8 mouse cellular contexts compared by ENCODE assay signal in genomic region chr7:100931926-100932480, GRCm38 (mm10). TPM values are rescaled to one million over a fixed set of nuclear protein-coding genes. Genes with fewer than 3 reads are reported as not detected.
DNase-seq lines count a peak whose midpoint lies in the region; ATAC-seq and TF ChIP-seq lines count a peak whose summit lies in the region.

TSS of gene Arhgef17 (minus strand) at chr7:100932107.

- H3K9ac ChIP-seq in kidney, embryonic 14.5 days (ENCODE audit: low read depth, low read length), result peak within 1 kb of the TSS; percentile 95
- H3K9ac ChIP-seq in hindbrain, embryonic 13.5 days, result peak within 1 kb of the TSS; percentile 76
- peak within 1 kb of the TSS; percentile 95 for H3K9ac ChIP-seq in limb, embryonic 14.5 days (ENCODE audit: low read depth, low read length, severe bottlenecking)
- H3K9ac ChIP-seq in neural tube, embryonic 11.5 days (ENCODE audit: low read length), result peak within 1 kb of the TSS; percentile 71

- H3K4me3 ChIP-seq in kidney, embryonic 14.5 days (ENCODE audit: low read length), result peak within 1 kb of the TSS; percentile 87
- peak within 1 kb of the TSS; percentile 50 for H3K4me3 ChIP-seq in hindbrain, embryonic 13.5 days
- peak within 1 kb of the TSS; percentile 95 for H3K4me3 ChIP-seq in limb, embryonic 14.5 days (replicated peaks; ENCODE audit: low read length)
- peak within 1 kb of the TSS; percentile 69 for H3K4me3 ChIP-seq in neural tube, embryonic 11.5 days (ENCODE audit: low read depth, low read length)

- H3K4me1 ChIP-seq in kidney, embryonic 14.5 days (ENCODE audit: control insufficient read depth, insufficient read depth, low read length), result peaks cover 38% of the 10 kb centered on the region
- peaks cover 60% of the 10 kb centered on the region for H3K4me1 ChIP-seq in hindbrain, embryonic 13.5 days (replicated peaks)
- peaks cover 38% of the 10 kb centered on the region for H3K4me1 ChIP-seq in limb, embryonic 14.5 days (ENCODE audit: control insufficient read depth, insufficient read depth, low read length)
- H3K4me1 ChIP-seq in neural tube, embryonic 11.5 days (ENCODE audit: control insufficient read depth, insufficient read depth, low read length), result peaks cover 36% of the 10 kb centered on the region

- peak; percentile 82 for ATAC-seq in kidney, embryonic 14.5 days (ENCODE audit: low FRiP score, low TSS enrichment)
- ATAC-seq in hindbrain, embryonic 13.5 days (ENCODE audit: low FRiP score), result peak; percentile 68
- ATAC-seq in limb, embryonic 14.5 days (ENCODE audit: low FRiP score, low read depth), result peak; percentile 80
- ATAC-seq in neural tube, embryonic 11.5 days (ENCODE audit: insufficient read depth, low FRiP score, low TSS enrichment), result peak; percentile 73

- DNase-seq in kidney, adult 11 months, result no peak
- DNase-seq in adrenal gland, postnatal 25 days, result peak; percentile 62
- no peak for DNase-seq in gastrocnemius, adult 18-20 months (ENCODE audit: low spot score)
- DNase-seq in limb, embryonic 14.5 days (ENCODE audit: low spot score), result peak; percentile 87
- DNase-seq in neural tube, embryonic 11.5 days (ENCODE audit: low spot score), result peak; percentile 87
- DNase-seq in cerebellum, adult 11-12 months, result no peak

- TF ChIP-seq POLR2A in limb, embryonic 14.5 days (IDR thresholded peaks at IDR 0.05; ENCODE audit: borderline replicate concordance, extremely low read depth, insufficient read depth, insufficient read length), result peak; percentile 98

- WGBS in kidney, embryonic 14.5 days, result under 1% methylated on average over 32 of the region's 35 CpGs
- WGBS in hindbrain, embryonic 13.5 days, result under 1% methylated on average over 33 of the region's 35 CpGs
- under 1% methylated on average over 34 of the region's 35 CpGs for WGBS in limb, embryonic 14.5 days
- WGBS in neural tube, embryonic 11.5 days, result under 1% methylated on average over 35 of the region's 35 CpGs

- H3K4me2 ChIP-seq in kidney, embryonic 14.5 days (replicated peaks; ENCODE audit: low read depth, low read length), result peak within 1 kb of the TSS; percentile 95
- H3K4me2 ChIP-seq in hindbrain, embryonic 13.5 days, result peak within 1 kb of the TSS; percentile 80
- peak within 1 kb of the TSS; percentile 97 for H3K4me2 ChIP-seq in limb, embryonic 14.5 days (replicated peaks; ENCODE audit: low read depth, low read length, severe bottlenecking)
- H3K4me2 ChIP-seq in neural tube, embryonic 11.5 days (ENCODE audit: low read depth), result peak within 1 kb of the TSS; percentile 87

- peaks cover 11% of the 10 kb centered on the region; the same call in 1 of the 2 replicates for H3K36me3 ChIP-seq in kidney, embryonic 14.5 days (ENCODE audit: control insufficient read depth, insufficient read depth, low read length)
- H3K36me3 ChIP-seq in hindbrain, embryonic 13.5 days, result no peaks in the 10 kb centered on the region
- H3K36me3 ChIP-seq in limb, embryonic 14.5 days (ENCODE audit: control insufficient read depth, insufficient read depth, low read length), result peaks cover 4% of the 10 kb centered on the region
- no peaks in the 10 kb centered on the region for H3K36me3 ChIP-seq in neural tube, embryonic 11.5 days (ENCODE audit: control insufficient read depth, insufficient read depth, low read length)

- H3K27ac ChIP-seq in kidney, embryonic 14.5 days (ENCODE audit: low read depth, low read length), result peak within 1 kb of the TSS; percentile 100
- H3K27ac ChIP-seq in hindbrain, embryonic 13.5 days, result peak within 1 kb of the TSS; percentile 81
- peak within 1 kb of the TSS; percentile 99 for H3K27ac ChIP-seq in limb, embryonic 14.5 days (replicated peaks; ENCODE audit: low read depth, low read length)
- peak within 1 kb of the TSS; percentile 93 for H3K27ac ChIP-seq in neural tube, embryonic 11.5 days (ENCODE audit: low read depth, low read length)

- no peaks in the 10 kb centered on the region for H3K27me3 ChIP-seq in kidney, embryonic 14.5 days (ENCODE audit: control insufficient read depth, insufficient read depth, low read length)
- H3K27me3 ChIP-seq in hindbrain, embryonic 13.5 days, result peaks cover 74% of the 10 kb centered on the region
- no peaks in the 10 kb centered on the region for H3K27me3 ChIP-seq in limb, embryonic 14.5 days (ENCODE audit: control insufficient read depth, insufficient read depth, low read length)
- no peaks in the 10 kb centered on the region for H3K27me3 ChIP-seq in neural tube, embryonic 11.5 days (ENCODE audit: control insufficient read depth, insufficient read depth, low read length)

- no peaks in the 10 kb centered on the region for H3K9me3 ChIP-seq in kidney, embryonic 14.5 days (ENCODE audit: control insufficient read depth, low read length)
- H3K9me3 ChIP-seq in hindbrain, embryonic 13.5 days, result no peaks in the 10 kb centered on the region
- no peaks in the 10 kb centered on the region for H3K9me3 ChIP-seq in limb, embryonic 14.5 days (ENCODE audit: control insufficient read depth, low read length)
- no peaks in the 10 kb centered on the region for H3K9me3 ChIP-seq in neural tube, embryonic 11.5 days (ENCODE audit: control insufficient read depth, low read length)

RNA-seq across cellular contexts. Expression of gene Arhgef17, which starts in this region (rescaled TPM):
- 11.6 and 15.5 TPM in 2 replicates for polyA plus RNA-seq in kidney, embryonic 14.5 days (2014; fragmentation: Nextera tagmentation; extraction: Ambion mirVana)
- 76.1 and 81.2 TPM in 2 replicates for total RNA-seq in adrenal gland, postnatal 25 days (2021)
- 10 to 100 TPM; 32.1 to 35.5 TPM for total RNA-seq in gastrocnemius, adult 18-20 months (2021)
- polyA plus RNA-seq in hindbrain, embryonic 13.5 days (2015; fragmentation: Nextera tagmentation; extraction: Ambion mirVana), result 7.2 and 7.7 TPM in 2 replicates
- polyA plus RNA-seq in limb, embryonic 14.5 days (2012; rRNA removed), result 42.8 and 55.2 TPM in 2 replicates
- polyA plus RNA-seq in limb, embryonic 14.5 days (2014; fragmentation: Nextera tagmentation; extraction: Ambion mirVana), result 15.4 and 16.4 TPM in 2 replicates
- polyA plus RNA-seq in neural tube, embryonic 11.5 days (2014; fragmentation: Nextera tagmentation; extraction: Ambion mirVana), result 9.7 and 10.7 TPM in 2 replicates

Comparison
In these comparisons a context has a peak if more than half of its experiments do, and no peak if none do; other contexts are left out.
1. DNase-seq: peak in adrenal gland, postnatal 25 days (single experiment), limb, embryonic 14.5 days (single experiment) and neural tube, embryonic 11.5 days (single experiment); none in kidney, adult 11 months (single experiment), gastrocnemius, adult 18-20 months (single experiment) and cerebellum, adult 11-12 months (single experiment).
2. Peak in every context shown above with its lines, with median percentiles within 50 percentile points of each other: ATAC-seq, H3K27ac ChIP-seq, H3K4me2 ChIP-seq, H3K4me3 ChIP-seq and H3K9ac ChIP-seq.